Mouse (Mus musculus): ENCODE data around the gene Lcn2. TPM values are rescaled to one million over a fixed set of nuclear protein-coding genes. Genes with fewer than 3 reads are reported as not detected.

Gene Lcn2
- 1 to 10 TPM; 3.1 to 3.4 TPM for total RNA-seq (2021)

DNA sequence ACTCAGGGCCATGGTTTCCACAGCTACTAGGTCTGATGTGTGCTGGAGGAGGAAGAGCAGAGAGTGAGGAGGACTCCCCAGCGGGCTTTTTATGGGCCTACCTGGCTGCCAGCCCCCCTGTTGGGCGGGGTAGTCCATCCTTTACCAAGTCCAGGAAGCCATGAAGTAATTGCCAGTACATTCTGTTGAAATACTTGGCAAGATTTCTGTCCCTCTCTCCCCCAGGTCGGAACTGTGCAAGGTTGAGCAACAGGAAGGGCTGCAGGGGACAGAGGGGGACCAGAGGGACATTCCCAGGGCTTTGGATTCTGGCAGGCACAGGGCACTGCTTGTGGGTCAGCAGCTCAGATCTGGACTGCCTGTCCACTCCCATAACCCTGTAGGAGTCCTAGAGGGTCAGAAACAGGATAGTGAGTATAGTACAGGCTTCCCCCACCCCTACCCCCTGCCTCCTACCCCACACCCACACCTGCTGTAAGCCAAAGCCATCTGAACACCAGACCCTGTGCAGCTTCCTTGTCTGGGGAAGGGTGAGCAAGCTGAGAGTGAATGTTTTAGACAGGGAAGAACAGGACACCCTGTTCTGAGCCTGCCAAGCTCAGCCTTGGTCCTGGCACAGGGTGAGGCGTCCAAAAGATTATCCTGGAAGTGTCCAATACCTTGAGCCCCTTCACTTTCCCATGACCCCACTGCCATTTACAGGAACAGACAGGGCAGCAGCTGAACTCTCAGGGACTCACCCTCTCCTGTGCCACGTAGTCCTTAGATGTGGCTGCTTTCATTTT is at the start of gene Lcn2:
Lcn2 (minus strand) TSS at position 547 of the 785 bp plus-strand sequence.
- DNase-seq, result no peak

DNA sequence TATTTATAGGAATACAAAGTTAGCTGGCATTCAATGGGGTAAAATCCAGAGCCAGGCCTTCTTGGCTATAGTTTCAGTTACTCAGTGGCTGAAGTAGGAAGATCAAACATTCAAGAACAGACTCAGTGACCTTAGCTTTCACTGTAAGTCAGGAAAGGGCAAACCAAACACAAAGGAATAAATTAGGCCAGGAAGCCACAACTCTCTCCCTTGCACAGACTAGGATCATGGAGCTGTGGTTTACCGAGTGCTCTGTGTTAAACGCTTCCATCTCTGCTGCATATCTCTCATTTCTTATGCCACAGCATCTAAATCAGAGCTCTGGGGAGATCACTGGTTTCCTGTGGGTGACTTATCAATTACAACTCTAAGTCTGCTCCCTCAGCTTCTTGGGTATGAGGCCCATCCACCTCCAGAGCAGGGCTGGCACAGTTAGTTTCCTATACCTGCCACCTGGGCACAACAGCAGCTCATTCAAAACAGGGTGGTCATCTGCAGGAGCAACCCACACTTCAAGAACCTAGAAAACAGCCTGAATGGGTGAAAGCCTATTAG is 49.6 kb upstream of the Lcn2 start:
- DNase-seq, result no peak

DNA sequence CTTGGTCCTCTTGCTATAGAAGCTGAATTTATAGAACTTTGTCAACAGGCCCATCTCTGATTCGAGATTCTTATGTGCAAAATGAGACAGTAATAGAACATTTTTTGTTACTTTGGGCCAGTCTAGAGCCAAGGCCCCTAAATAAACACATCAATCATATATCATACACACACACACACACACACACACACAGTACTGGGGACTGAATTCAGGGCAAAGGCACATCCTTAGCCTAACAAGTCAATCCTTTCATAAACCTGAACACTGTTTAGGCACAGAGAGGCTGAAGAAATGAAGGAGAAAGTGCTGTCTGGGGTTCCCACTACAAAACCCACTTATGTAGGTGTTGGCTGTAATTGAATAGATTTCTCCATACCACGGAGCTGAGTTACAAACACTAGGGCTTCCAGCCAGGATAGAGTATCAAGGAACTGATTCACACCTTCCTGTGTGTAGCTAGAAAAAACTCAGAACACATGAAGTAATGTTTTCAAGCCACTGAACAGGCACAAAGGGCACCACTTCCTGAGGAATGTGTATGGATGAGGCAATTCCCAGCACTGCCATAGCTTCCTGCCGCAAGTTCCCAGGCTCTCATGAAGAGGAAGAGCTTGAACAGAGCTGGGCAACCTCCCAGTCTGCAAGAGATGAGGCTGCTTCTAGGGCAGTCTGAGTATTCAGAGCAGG is 48.8 kb upstream of the Lcn2 start:
- peak; percentile 33 for DNase-seq

DNA sequence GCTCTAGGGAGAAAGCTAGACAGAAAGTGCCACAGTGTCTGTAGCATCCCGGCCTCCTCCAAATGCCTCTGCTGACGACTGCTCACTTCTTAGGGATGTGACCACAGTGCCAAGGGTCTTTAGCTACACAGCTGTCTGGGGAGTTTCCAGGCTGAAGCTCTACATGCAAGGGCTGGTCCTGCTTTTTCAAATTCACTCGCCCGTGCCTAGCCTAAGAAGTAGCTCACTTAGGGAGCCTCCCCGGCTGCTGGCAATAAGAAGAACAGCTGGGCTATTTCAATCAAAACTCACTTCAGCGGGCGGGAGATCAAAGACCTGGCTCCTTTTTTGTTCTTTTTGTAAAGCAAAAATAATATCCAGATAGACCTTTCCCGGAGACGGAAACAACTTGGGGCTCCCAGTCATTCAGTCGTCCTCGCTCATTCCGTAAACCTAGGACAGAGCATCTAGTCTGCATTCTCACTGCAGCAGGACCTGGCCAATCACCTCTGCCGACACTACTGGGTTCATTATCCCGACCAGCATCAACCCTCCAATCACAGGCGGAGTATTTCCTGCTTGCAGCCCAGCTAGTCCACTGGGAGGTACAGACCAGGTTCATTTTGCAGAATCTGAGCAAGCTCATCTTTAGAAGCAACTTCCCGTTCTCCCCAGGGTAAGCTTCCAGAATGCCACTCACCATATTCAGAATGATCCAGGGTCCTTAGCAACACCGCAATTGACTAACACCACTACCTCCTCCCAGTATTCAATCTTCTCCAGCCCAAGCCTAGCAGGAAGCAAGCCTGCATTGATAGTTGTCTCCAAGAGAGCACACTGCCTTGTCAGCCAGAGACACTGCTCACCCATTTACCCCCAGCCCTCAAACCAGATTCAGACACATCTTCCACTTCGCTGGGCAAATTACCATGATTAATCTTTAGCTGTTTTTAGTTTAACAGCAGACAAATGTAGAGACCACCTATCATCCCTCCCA is 42.9 kb upstream of the Lcn2 start:
- peak; percentile 80 for DNase-seq

DNA sequence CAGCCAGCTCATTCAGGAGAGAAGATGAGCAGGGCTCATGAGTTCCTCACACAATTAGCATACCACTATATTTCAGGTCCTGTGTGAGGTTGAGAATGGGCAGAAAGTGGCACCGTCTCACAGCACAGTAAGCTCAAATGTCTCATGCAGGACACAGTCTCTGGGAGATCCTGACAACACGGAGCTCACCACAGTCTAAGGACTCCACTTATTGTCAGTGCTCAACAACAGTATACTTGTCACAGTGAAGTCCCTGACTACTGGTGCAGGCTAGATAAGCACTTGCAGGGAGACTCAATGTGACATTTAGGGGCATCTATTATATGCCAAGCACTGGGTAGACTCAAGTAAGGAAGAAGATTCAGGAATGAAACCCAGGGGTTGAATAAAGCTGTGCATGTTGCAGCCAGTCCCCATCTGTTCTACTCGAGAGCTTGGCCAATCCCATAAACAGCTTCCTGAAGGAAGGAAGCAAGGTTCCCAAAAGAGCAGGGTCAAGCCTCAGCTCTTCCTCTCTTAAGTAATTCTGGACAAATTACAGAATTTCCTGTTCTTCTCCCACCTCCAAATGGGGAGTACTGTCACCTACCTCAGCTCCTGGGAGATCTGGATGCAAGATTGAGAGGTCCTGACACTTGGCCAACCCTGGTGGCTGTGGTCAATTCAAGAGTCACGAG is 41.3 kb upstream of the Lcn2 start:
- DNase-seq, result no peak

DNA sequence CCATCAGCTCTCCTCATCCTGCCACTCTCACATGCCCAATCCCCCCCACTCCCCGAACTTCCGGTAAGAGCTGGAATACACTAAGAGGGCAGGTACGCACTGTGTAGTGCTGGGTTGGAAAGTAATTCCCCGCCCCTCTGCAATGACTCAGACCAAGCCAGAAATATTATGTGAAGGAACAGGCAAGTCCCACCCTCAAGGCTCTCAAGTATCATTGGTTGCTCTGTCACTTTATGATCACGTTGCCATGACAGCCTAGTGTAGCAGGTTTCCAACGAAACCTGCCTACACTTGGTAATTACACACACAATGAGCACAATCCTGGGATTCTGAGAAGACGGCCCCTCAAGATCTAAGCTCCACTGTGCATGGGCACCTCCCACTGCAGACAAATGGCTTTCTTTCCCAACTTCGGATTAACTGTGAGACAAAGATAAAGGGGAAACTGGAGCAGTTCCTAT is 40.2 kb upstream of the Lcn2 start:
- no peak for DNase-seq

DNA sequence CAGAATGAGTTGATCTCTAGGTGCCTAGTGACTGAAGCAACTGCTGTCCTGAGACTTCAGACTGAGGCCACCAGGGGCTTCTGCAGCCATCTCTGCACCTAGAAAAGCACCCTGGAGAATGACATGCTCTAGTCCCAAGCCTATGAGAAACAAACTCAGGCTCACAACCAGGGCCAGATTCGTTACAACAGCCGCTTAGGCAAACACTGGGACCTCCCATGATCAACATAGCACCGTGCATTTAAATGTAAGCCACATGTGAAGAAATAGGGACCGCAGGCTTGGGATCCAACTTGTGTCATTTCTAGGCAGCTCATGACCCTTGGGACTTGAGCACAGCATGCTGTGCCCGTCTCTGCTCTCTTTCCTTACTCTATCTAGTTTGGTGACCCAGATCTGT is 39.7 kb upstream of the Lcn2 start:
- no peak for DNase-seq

DNA sequence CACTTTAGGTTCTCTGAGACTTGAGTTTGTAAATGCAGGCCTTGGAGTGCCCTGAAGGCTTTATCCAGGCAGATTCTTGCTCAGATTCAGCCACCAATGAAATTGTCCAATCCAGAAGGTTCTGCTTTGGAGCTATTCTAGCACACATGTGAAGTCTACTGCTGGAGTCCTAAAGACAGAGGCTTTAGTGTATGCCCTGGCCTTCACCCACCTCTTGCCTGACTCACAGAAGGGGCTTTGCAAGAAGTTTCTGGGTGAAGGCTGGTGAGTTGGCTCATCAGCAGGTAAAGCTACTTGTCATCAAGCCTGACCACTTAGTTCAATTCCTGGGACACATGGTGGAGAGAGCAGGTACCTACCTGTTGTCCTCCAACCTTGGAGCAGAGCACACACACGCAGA is 38.1 kb upstream of the Lcn2 start:
- no peak for DNase-seq

DNA sequence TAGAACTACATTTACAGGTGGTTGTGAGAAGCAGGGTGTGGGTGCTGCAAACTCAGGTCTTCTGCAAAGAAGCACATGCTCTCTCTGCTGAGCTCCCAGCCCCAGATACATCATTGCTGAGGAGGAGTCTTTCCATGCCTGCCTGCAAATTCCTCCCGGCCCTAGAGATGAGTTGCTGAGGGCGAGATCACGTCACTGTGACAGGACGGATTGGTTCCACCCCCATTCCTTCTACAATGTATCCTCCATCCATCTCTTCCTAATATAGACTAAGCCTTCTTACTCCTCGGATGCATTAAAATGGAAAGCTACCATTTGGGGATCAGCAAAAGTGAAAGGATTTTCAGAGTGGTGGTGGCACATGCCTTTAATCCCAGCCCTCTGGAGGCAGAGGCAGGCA is 37.5 kb upstream of the Lcn2 start:
- no peak for DNase-seq

DNA sequence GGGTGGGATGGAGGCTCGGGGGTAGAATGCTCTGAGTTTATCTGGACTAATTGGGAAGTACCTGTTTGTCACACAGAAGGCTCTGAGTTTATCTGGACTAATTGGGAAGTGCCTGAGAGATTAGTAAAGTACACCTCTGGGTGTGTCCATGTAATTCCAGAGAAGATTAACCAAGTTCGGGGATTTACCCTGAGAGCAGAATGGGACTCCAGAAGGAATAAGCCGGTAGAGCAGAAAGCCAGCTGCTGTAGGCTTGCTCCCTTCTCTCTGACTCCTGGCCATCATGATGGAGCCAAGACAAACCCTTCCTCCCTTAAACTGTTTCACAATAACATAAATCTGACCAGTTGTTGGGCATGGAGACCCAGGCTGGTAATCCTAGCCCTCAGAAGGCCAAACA is 36.7 kb upstream of the Lcn2 start:
- DNase-seq, result no peak

DNA sequence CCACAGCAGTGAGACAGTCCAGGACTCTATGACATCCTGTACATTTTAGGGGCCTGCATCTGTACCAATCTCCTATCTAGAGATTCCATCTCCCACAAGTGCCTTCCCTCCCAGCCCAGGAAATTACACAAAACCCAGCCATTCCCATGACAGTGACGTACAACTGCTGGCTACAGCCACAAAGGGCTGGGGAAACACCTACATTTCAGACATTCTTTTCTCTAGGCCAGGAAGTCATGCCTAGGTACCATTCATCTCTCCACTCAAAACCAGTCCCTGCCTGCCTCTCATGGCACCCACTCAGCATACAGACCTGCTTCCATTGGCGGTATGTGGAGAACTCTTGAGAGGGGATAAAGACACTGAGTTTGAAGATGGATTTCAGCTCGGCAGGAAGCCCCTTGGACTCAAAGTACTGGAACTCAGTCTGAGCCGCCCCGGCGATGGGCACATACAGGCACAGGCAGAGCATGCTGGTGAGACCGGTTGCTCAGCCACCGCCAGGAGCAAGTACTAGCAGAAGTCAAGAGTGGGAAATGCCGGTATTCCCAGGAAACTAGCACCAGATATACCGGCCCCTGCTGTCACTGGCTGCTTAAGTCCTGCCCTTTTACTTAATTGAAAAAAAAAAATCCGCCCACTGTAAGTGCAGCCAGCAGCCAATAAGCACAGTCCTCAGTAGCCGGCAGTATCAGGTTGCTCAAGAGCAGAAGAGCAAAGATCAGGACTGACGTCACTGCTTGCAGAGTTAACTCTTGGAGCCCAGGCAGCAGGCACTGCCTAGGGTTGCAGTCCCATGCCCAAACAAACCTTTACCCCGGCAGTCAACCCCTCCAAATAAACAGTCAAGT is 35.7 kb upstream of the Lcn2 start:
- peak; percentile 74 for DNase-seq

DNA sequence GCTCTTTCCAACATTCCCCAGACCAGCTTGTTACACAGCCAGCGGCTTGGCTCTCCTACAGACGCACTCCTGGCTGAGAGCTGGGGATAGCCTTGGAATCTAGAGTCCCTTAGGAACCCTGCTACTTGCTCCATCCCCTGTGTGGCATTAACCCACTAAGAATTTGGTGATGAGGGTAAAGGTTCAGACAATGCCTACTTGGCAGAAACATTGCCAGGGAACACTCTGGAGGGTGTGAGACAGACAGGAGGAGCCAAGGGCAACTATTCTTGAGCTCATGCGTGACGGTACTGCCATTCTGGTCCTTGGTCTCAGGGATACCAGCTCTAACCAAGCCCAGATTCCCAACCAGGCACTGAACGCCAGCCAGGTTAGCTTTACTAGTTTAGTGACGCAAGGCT is 33.8 kb upstream of the Lcn2 start:
- DNase-seq, result no peak

DNA sequence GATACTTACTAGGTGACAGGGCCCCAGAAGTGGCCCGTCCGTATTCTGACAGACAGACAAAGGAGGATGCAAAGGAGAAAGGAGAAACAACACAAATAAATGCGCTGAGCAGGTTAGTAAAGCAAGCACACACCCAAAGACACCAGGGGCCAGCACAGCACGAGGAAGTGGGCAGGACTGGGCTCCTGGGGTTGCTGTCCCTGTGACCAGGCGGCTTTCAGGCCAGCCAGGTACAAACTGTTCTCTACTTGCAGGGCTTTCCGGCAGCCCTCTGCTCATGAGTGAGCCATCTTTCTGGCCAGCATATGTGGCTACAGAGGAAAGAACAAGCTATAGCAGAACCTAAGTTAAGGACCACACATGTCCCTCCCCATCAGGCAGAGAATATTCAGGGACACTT is 32.6 kb upstream of the Lcn2 start:
- no peak for DNase-seq

DNA sequence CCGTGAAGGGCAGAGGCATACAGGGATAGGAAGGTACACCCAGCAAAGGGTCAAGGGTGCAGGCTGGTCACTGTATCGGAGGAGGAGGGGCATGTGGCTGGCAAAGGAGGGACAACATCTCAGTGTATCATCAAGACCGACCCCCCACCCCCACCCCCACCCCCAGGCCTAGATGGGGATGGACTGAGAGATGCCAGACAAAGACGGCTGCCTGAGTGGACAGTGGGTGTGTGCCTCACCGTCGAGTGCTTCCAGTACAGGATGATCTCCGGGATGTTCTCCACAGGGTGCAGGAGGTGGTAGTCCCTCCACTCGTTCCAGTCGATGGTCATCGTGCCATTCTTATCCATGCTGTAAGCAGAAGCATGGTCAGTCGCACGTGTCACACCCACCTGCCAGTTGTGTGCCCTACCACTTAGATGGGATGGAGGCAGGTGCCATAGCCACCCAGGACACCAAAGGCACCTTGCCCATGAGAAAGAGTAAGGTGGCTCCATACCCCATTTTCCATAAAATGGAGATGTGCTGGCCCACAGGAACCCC is 32.1 kb upstream of the Lcn2 start:
- DNase-seq, result no peak

DNA sequence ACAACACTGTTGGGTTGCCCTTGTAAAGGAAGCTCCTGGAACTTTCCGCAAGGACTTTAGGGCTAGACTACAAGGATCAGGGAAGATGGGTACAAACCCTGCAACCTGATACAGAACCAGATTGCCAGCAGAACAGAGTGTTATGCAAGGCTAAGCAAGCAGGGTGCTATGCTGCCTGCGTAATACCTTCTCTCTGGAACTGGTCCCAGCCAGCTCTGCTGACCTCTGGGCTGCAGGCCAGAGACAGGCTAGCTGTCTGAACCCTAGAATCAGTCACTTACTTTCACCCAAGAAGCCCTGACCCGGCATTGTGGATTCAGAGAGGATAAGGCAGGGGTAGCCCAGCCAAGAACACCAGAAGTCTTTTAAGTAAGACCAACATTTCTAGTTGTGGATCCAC is 31.3 kb upstream of the Lcn2 start:
- DNase-seq, result peak; percentile 71

DNA sequence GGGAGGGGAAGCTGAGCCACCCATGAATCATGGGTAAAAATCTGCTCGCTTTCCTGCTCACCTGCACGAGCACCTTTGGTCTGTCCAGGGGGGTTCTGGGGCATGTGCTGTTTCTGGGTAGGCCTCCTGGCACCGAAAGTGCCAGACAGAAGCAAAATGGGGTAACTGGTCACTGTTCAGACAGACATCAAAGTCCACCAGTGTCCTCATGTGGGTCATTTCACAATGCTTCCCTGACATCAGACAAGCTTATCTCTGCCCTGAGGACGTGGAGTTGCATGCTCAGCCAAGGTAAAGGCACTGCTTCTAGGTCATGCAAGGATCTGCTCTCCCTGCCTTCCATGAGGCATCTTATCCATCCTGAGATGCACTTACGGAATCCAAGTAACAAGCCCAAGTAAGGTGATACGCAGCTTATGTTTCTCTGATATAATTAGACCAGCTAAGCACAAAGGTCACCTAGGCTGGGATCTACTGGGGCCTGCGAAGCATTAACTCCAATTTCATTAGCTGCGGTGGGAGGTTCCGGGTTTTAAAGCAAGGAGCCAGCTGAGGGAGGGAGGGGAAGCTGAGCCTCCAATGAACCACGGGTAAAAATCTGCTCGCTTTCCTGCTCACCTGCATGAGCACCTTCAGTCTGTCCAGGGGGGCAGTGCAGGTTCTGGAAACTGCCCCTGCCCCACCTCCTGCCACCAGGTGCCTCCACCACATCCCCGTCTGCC is 30.5 kb upstream of the Lcn2 start:
- DNase-seq, result no peak

DNA sequence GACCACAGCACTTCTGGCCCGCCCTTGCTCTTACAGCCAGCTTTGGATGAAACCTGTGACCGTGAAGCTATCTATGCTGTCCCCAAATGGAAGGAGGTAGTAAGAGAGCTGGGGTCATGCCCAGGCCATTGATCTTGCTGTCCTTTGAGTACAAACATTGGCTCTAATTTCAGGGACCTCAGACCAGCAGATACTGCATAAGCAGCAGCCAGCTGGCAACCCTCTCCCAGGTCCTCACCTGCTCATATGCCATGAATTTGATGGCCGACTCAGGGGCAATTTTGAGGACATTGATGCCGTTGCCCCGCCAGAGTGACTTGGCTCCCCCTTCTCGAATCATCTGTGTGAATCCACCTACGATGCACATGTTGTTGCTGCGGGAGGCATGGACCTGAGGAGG is 29.4 kb upstream of the Lcn2 start:
- no peak for DNase-seq

DNA sequence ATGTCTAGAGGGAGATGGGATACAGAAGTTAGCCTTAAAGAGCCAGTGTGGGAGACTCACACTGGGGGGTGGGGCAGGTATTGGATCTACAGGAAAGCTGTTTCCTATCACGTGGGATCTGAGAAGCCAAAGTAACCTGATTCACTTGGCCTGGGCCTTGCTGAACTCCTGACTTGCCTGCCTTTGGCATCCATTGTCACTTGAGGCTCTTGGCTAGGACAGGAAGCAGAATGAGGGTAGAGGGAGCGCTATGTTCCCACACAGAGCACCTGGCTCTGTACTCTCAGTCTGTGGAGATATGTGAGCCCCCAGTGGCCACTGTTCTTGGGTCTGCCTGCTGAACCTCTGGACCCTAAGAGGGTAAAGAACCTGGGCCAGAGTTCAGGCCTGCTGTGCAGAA is 28.5 kb upstream of the Lcn2 start:
- no peak for DNase-seq

DNA sequence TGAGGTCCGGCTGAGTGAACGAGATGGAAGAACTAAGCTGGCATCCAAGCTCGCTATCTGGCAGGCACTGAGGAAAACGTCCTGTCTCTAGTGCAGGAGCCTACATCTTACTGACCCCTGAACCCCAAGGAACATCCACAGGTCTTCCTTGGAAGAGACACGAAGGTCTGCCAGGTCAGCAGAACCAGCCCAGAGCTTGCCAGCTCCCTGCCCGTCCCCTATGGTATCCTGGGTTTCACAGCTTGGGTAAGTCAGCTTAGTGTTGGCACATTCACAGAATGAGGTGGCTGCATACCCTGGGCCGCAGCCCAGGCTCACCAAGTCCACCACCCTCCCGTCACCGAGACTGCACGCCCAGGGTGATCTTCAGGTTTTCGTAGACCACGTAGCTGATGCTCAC is 27.7 kb upstream of the Lcn2 start:
- DNase-seq, result no peak

DNA sequence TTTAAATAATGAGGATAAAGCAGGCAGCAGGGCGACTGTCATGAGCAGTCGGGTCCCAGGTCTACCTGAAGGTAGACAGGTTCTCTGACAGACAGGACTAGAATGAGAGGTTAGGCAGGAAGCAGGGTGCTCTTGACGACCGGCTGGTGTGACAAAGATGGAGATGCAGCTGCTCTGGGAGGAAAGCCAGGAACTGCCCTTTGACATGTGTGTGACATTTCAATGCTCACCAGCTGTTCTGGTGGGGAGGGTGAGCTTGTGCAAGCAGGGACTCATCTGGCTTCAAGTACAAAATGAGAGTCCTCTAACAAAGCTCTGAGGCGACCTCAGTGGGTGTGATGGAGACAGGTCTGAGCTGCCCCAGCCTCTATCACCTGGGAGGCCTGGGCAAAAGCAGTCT is 25.9 kb upstream of the Lcn2 start:
- peak; percentile 26 for DNase-seq

All from heart, postnatal 4 days (tissue).